Mouse (Mus musculus) lung, postnatal 0 days (tissue): ENCODE measurements at regions not wholly inside any gene's neighbourhood (a gene's known extent, or its start where the extent isn't known, plus 50 kb on each side); places are given as distances from the start of the nearest gene placed in this dataset.

Experiments used
- CTCF ChIP-seq: IDR thresholded peaks from 2 replicates; pipeline ENCODE4 v1.5.1; 2016; ENCODE audit warnings: antibody characterized with exemption, mild to moderate bottlenecking
- EP300 ChIP-seq: IDR thresholded peaks from 2 replicates; pipeline ENCODE4 v1.6.1; 2016; ENCODE audit warnings: antibody characterized with exemption, mild to moderate bottlenecking, control low read depth

- TF ChIP-seq CTCF (no peak), EP300 (no peak)
These were observed 194.1 kb upstream of the Arhgap24 start for GRCm38 (mm10) chr5:102287131-102287530.
